Mouse (Mus musculus) E14TG2a.4 (cell line): ENCODE data around the gene Hnrnpu.
A peak's percentile ranks its signal among the peaks of the same experiment; 100 is the strongest.

ENCODE experiments used
- H3K27me3 ChIP-seq: 2 replicates; pipeline ENCODE4 v1.6.1; 2014; ENCODE audit warnings: low read length, control low read depth; ENCODE audit not compliant: insufficient read depth
- H3K36me3 ChIP-seq: 2 replicates; pipeline ENCODE4 v1.6.1; 2014; ENCODE audit warnings: low read length, control low read depth; ENCODE audit not compliant: insufficient read depth
- H3K4me1 ChIP-seq: replicated peaks from 2 replicates; pipeline ENCODE4 v1.6.1; 2014; ENCODE audit warnings: low read depth, low read length, control low read depth
- H3K4me3 ChIP-seq: replicated peaks from 2 replicates; pipeline ENCODE4 v1.5.1; 2014; ENCODE audit warnings: mild to moderate bottlenecking, low read length
- H3K9me3 ChIP-seq: 2 replicates; pipeline ENCODE4 v1.6.1; 2014; ENCODE audit warnings: low read length, control low read depth
- CTCF ChIP-seq: conservative IDR thresholded peaks from 2 replicates; pipeline ENCODE4 v1.5.1; 2014; ENCODE audit warnings: low read length
- NANOG ChIP-seq: IDR thresholded peaks from 2 replicates; pipeline ENCODE4 v1.6.1; 2014; ENCODE audit warnings: borderline replicate concordance, low read length, mixed read lengths
- POU5F1 ChIP-seq: IDR thresholded peaks from 2 replicates; pipeline ENCODE4 v1.6.1; 2014; ENCODE audit warnings: low read length, borderline replicate concordance

Gene Hnrnpu

DNA sequence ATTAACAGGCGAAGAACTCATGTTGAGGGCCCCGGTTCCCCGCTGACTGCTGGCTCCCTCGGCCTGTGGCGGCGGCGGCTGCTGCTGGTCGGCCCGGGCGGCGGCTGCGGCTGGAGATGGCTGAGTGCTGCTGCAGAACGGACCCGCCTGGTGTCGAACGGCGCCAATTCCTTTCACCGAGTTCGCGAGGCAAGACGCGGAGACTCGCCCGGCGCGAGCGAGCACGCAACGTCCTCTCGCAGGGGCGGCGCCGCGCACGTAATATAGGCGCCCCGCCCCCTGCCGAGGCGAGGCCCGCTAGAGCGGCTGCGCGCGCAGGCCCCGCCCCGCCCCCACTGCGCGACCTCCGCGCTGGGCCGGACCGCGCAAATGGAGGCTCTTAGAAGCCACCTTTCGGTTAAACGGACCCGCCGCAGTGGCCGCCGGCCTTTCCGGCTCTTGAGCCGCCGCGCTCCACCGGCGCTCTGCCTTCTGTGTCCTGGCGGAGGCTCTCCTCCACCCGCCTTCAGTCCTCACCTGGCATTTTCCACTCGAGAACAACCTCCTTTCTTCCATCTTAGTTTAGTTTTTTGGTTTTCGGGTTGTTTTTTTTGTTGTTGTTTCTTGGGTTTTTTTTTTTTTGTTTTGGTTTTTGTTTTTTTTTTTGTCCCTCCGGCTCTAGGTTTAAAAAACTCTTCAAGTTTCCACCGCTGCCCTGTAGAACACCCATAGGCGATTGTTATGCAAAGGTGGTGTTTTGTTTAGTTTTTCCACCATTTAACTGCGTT, at the start of gene Hnrnpu:
Hnrnpu (minus strand) TSS at position 247 of the 767 bp plus-strand sequence.
- H3K36me3 ChIP-seq: peaks cover 34% of the 10 kb centered on the region
- no peaks in the 10 kb centered on the region for H3K27me3 ChIP-seq
- peak within 1 kb of the TSS; percentile 99 for H3K4me3 ChIP-seq
- H3K9me3 ChIP-seq: no peaks in the 10 kb centered on the region
- TF ChIP-seq POU5F1 (peak; percentile 90), CTCF (no peak), NANOG (no peak)
- peaks cover 45% of the 10 kb centered on the region for H3K4me1 ChIP-seq

GRCm38 (mm10) chr1:178382165-178382564, 44.6 kb upstream of the Hnrnpu start:
- TF ChIP-seq NANOG (no peak), CTCF (no peak), POU5F1 (no peak)
- Histone ChIP-seq H3K4me1 (no peaks in the 10 kb centered on the region), H3K9me3 (no peaks in the 10 kb centered on the region), H3K36me3 (no peaks in the 10 kb centered on the region), H3K27me3 (no peaks in the 10 kb centered on the region), H3K4me3 (no peak overlapping the region)

DNA sequence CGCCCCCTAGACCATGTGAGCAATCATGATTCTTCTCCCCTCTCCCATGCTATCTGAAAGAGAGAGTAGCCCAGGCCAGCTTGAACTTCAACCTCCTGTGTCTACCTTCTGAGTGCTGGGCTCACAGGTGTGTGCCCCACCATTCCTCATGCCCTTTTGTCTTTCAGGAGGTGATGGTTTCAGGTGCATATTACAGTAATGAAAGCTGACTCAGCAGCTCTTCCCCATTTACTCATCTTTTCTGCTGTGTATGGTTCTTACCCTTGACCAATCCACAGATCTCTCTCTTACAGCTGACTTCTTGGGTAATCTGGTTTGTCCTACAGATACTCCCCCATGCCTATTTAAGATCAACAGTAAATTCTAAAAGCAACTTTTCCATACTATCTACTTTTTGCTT, 41.6 kb upstream of the Hnrnpu start:
- Histone ChIP-seq H3K36me3 (no peaks in the 10 kb centered on the region), H3K9me3 (no peaks in the 10 kb centered on the region), H3K4me1 (peaks cover 10% of the 10 kb centered on the region), H3K27me3 (no peaks in the 10 kb centered on the region), H3K4me3 (no peak overlapping the region)
- no peak for TF ChIP-seq NANOG

GRCm38 (mm10) chr1:178378115-178378514, 40.5 kb upstream of the Hnrnpu start:
- Histone ChIP-seq H3K4me1 (peaks cover 10% of the 10 kb centered on the region), H3K27me3 (no peaks in the 10 kb centered on the region), H3K36me3 (no peaks in the 10 kb centered on the region), H3K4me3 (no peak overlapping the region), H3K9me3 (no peaks in the 10 kb centered on the region)
- TF ChIP-seq POU5F1: no peak
- no peak for TF ChIP-seq NANOG
- TF ChIP-seq CTCF: no peak

GRCm38 (mm10) chr1:178376907-178377306, 39.3 kb upstream of the Hnrnpu start:
- no peaks in the 10 kb centered on the region for H3K36me3 ChIP-seq
- H3K4me1 ChIP-seq: peaks cover 10% of the 10 kb centered on the region
- TF ChIP-seq POU5F1 (no peak), CTCF (no peak), NANOG (no peak)
- no peaks in the 10 kb centered on the region for H3K27me3 ChIP-seq
- no peaks in the 10 kb centered on the region for H3K9me3 ChIP-seq
- H3K4me3 ChIP-seq: no peak overlapping the region

GRCm38 (mm10) chr1:178376061-178376460, 38.5 kb upstream of the Hnrnpu start:
- H3K27me3 ChIP-seq: no peaks in the 10 kb centered on the region
- H3K36me3 ChIP-seq: no peaks in the 10 kb centered on the region
- no peak overlapping the region for H3K4me3 ChIP-seq
- peaks cover 10% of the 10 kb centered on the region for H3K4me1 ChIP-seq
- H3K9me3 ChIP-seq: no peaks in the 10 kb centered on the region
- no peak for TF ChIP-seq NANOG
- TF ChIP-seq CTCF: no peak
- no peak for TF ChIP-seq POU5F1

- H3K4me1 ChIP-seq: peaks cover 12% of the 10 kb centered on the region
- H3K4me3 ChIP-seq: no peak overlapping the region
Measured at GRCm38 (mm10) chr1:178375381-178375780, 37.8 kb upstream of the Hnrnpu start.

DNA sequence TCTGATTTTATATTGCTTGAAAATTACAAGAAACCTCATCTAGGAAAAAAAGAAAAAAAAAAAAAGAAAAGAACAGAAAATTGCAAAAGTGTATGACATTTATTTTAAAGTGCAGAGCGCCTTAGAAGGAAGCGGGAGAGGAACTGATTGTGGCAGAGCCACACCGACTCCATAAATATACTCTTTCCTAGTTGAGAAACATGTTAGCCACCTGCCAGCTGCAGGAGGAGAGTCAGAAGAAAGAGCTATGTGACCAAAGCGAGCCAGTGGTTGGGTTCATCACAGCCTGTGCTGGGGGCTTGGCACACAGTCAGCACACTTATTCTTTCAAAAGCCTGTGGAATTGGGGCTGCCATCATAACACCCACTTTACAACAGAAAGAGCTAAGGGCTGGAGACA, 35.1 kb upstream of the Hnrnpu start:
- no peaks in the 10 kb centered on the region for H3K36me3 ChIP-seq
- no peaks in the 10 kb centered on the region for H3K27me3 ChIP-seq
- no peak overlapping the region for H3K4me3 ChIP-seq
- no peaks in the 10 kb centered on the region for H3K9me3 ChIP-seq
- TF ChIP-seq NANOG (no peak), CTCF (no peak), POU5F1 (no peak)
- H3K4me1 ChIP-seq: peaks cover 33% of the 10 kb centered on the region

More at GRCm38 (mm10) chr1:178375381-178375780, 37.8 kb upstream of the Hnrnpu start:
- TF ChIP-seq POU5F1: no peak
- TF ChIP-seq CTCF: no peak
- no peak for TF ChIP-seq NANOG
- Histone ChIP-seq H3K27me3 (no peaks in the 10 kb centered on the region), H3K36me3 (no peaks in the 10 kb centered on the region), H3K9me3 (no peaks in the 10 kb centered on the region)

DNA sequence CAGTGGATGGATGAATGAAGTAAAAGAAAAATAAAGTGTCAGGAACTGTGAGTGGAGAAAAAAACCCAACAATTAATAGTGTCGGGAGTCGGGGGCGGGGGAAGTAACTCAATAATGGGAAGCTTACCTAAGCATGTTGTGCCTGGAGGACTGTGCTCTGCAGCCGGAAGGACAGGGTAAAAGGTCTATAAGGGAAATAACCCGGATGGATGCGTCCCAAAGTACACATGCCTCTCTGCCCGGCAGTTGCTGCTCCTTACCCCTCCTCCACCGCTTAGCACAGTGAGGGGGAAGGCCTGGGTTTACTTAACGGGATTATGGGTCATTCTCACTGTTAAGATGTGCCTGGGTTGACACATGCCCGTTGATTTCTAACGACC, 31.7 kb upstream of the Hnrnpu start:
- Histone ChIP-seq H3K4me1 (peaks cover 51% of the 10 kb centered on the region), H3K36me3 (no peaks in the 10 kb centered on the region), H3K9me3 (no peaks in the 10 kb centered on the region), H3K27me3 (no peaks in the 10 kb centered on the region), H3K4me3 (peak overlapping the region; percentile 80)
- TF ChIP-seq POU5F1: no peak
